Mouse (Mus musculus) lung, adult 2 months (tissue): ENCODE results near the gene Sez6. TPM values are rescaled to one million over a fixed set of nuclear protein-coding genes. Genes with fewer than 3 reads are reported as not detected.

Experiments
- DNase-seq: peaks from one replicate; pipeline ENCODE4 v3.0.0; 2022
- H3K4me1 ChIP-seq: fragments of 200-500 bp; 2 replicates; pipeline ENCODE4 v1.6.1; 2011; ENCODE audit warnings: low read length; ENCODE audit not compliant: control insufficient read depth, insufficient read depth
- H3K4me3 ChIP-seq: fragments of 200-500 bp; replicated peaks from 2 replicates; pipeline ENCODE3; 2011; ENCODE audit warnings: low read depth, mild to moderate bottlenecking, control low read depth, low read length; ENCODE audit errors: extremely low read depth
- CTCF ChIP-seq: fragments of 200-500 bp; IDR thresholded peaks from 2 replicates; pipeline ENCODE4 v1.5.1; 2011; ENCODE audit warnings: mild to moderate bottlenecking, low read length, control low read depth; ENCODE audit not compliant: insufficient read depth
- POLR2A ChIP-seq: fragments of 200-500 bp; IDR thresholded peaks from 2 replicates; pipeline ENCODE4 v1.6.1; 2011; ENCODE audit warnings: low read depth, mild to moderate bottlenecking, control low read depth, low read length, borderline replicate concordance; ENCODE audit errors: extremely low read depth
- WGBS: fragments of 180-500 bp; shearing (Covaris S2); methylation state at CpG from one replicate; pipeline ENCODE4 v1.1.7; 2018; 5-methylcytosine and 5-hydroxymethylcytosine counted together
- polyA plus RNA-seq: library from polyadenylated mRNA; depleted of rRNA; stranded (reverse); fragments of >200 nt; gene quantifications from 2 replicates; pipeline ENCODE4 v1.2.3, GENCODE M21; 2012

Sez6 gene
- polyA plus RNA-seq, 1 experiment, result 0.19 TPM

DNA sequence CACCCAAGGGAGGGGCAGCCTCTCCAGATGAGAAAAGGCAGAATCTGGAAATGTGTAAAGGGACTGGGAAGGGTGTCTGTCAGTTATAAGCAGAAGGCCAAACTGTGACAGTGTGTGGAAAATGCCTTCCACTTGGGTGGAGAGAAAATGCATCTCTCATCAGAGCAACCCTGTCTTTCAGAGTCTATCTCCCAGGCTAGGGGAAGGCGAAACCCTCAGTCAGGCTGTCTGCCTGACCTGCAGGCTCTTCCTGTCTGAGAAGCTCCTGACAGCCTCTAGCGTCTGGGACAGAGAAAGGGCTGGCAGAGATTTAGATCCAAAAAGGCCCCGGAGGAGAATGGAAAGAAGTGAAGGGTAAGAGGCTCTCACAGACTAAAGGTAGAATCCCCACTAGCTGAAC is 26.8 kb upstream of the Sez6 start:
- Histone ChIP-seq H3K4me1 (peaks cover 4% of the 10 kb centered on the region; the same call in 1 of the 2 replicates), H3K4me3 (no peak overlapping the region)
- TF ChIP-seq POLR2A, result no peak
- no peak for TF ChIP-seq CTCF
- no peak for DNase-seq
- 29% methylated on average over 3 of the region's 3 CpGs for WGBS

DNA sequence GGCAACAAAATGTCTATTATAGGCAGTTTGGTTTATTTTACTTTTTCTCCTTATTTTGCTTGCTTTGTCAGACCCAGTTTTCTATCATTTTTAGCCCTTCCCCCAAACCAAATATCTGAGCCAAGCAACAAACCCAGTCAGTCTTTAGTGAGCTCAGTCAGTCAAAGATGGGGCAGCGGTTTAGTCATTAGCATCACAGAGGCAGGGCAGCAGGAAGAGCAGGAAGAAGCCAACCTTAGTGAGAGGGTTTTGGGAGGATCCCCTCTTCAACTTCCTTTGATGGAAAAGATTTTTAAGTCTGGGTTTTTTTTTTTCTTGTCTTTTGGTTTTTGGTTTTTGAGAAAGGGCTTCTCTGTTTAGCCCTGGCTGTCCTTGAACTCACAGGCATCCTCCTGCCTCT is 25.9 kb upstream of the Sez6 start:
- no peak overlapping the region for H3K4me3 ChIP-seq
- 60% methylated on average over 1 of the region's 1 CpGs for WGBS
- H3K4me1 ChIP-seq, result peaks cover 4% of the 10 kb centered on the region; the same call in 1 of the 2 replicates
- no peak for DNase-seq
- no peak for TF ChIP-seq POLR2A
- no peak for TF ChIP-seq CTCF

DNA sequence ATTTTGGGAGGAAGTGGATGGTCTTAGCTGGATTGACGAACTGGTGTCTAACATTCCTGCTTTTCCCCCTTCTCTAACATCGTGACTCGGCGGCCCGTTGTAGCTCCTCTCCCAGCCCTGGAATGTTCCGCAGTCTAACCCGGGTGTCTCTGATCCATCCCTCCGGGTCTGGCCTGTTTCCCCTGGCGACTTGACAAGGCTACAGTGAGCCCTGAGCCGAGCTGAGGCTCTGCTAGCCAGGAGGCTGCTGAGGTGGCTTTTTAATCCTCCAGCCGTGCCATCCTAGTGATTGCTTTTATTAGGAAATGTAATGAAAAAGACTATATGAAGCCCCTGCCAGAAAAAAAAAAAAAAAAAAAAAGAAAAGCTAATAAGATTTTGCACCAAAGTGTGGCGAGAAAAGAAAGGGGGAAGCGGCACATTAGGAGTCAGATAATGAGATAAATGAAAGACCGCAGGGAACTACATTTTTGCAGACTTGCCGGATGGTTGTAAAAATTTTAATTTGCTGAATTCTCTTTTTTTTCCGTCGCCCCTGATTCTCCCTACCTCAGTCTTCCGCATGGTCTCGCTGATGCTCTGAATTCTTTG is 24.4 kb upstream of the Sez6 start:
- 45% methylated on average over 19 of the region's 19 CpGs for WGBS
- no peak for DNase-seq
- TF ChIP-seq CTCF (no peak), POLR2A (no peak)

DNA sequence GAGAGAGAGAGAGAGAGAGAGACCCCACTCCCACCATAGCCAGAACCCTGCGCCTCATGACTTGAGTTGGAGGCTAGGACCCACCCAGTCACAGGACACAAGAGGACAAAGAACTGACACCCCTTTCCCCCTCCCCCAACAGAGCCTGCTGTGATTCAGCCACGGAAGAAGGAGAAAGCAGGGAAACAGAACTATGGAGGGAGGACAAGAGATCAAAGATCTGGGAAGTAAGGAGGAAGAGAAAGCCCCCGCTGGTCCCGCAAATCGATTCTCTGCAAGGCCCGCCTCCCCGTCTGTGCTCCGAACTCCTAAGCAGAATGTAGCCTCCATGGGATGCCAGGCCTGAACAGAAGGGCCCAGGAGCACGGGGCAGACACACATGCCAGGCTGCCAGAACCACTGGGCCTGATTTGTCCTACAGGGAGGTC is 23.8 kb upstream of the Sez6 start:
- Histone ChIP-seq H3K4me3 (no peak overlapping the region), H3K4me1 (no peaks in the 10 kb centered on the region; the same call in 1 of the 2 replicates)
- DNase-seq, result no peak
- TF ChIP-seq POLR2A, result no peak
- TF ChIP-seq CTCF, result no peak
- 28% methylated on average over 9 of the region's 9 CpGs for WGBS

More for the DNA sequence above, 24.4 kb upstream of the Sez6 start:
- Histone ChIP-seq H3K4me3 (no peak overlapping the region), H3K4me1 (peaks cover 2% of the 10 kb centered on the region; the same call in 1 of the 2 replicates)

DNA sequence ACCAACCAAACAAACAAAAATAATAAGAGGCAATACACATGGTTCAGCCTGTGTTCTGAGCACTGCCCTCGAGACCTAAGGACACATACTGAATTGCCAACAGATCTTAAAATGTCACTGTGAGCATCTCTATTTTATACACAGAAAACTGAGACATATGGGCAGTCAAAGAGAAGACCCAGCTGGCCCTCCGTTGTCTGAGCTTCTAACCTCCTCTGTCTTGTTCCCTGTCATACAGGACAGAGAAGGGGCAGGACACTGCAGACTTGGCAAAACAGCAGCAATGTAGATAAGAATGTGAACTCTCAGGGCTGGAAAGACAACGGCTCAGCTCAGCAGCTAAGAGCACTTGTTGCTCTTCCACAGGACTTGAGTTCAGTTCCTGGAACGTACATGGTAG is 22.1 kb upstream of the Sez6 start:
- TF ChIP-seq CTCF (no peak), POLR2A (no peak)
- Histone ChIP-seq H3K4me3 (no peak overlapping the region), H3K4me1 (no peaks in the 10 kb centered on the region)
- DNase-seq, result no peak
- WGBS, result 32% methylated on average over 4 of the region's 4 CpGs

DNA sequence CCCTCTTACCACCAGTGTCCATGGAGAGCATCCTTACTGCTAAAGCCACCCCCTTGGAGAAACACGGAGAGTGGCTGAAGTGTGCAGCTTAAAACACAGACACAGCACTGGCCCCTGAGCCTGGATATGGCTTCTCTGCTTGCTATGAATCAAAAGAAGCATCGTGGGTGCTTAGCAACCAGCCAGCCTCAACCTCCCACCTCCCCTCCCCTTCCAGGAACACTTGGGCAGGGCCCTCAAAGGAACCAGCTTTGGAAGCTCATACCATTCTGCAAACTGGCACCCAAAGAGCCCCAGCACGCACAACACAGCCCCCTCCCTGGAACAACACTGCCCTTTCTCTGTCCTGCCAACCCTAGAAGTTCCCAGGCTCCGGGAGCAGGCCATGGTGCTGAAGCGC is 21.2 kb upstream of the Sez6 start:
- Histone ChIP-seq H3K4me3 (no peak overlapping the region), H3K4me1 (no peaks in the 10 kb centered on the region)
- TF ChIP-seq POLR2A (no peak), CTCF (no peak)
- 36% methylated on average over 5 of the region's 5 CpGs for WGBS
- no peak for DNase-seq

DNA sequence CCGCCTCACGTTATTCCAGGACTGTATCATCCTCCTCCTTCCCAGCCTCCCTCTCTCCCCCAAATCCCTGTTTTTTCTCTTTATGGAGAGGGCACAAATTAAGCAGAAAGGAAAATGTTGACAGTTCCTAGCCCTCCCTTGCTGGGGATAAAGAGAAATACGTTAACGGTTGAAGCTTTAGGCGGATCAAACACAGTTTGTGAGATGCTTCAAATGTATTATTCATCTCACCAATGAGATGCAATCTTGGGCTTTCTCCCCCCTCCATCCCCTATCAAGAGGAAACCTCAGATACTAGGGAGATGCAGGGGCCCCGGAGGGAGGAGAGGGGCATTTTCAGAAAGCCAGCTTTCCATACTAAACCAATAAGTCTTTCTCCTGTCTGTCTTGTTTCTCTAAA is 20.8 kb upstream of the Sez6 start:
- WGBS, result 32% methylated on average over 6 of the region's 6 CpGs

DNA sequence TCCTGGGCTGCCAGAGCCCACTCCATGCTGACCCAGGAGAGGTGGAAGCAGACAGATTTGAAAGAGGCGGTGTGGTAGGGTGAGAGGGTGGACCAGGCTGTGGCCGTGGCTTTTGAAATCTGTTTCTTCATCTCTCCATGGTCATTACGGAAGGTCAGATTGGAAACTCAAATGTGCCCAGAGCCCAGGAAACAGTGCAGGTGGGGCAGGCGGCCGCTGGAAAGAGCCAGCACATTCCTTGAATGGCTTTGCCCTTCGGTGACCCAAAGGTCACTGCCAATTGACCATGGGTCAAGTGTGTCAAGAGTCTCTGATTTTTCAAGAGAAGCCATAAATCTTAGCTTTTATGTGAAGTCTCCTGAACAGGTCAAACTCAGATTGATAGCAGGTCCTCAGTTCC is 17.1 kb upstream of the Sez6 start:
- H3K4me1 ChIP-seq, result no peaks in the 10 kb centered on the region
- no peak for TF ChIP-seq POLR2A
- TF ChIP-seq CTCF, result no peak
- DNase-seq, result no peak
- 62% methylated on average over 6 of the region's 6 CpGs for WGBS
- no peak overlapping the region for H3K4me3 ChIP-seq

More for the DNA sequence above, 20.8 kb upstream of the Sez6 start:
- no peak for DNase-seq
- no peak overlapping the region for H3K4me3 ChIP-seq
- no peaks in the 10 kb centered on the region for H3K4me1 ChIP-seq
- TF ChIP-seq POLR2A (no peak), CTCF (no peak)

DNA sequence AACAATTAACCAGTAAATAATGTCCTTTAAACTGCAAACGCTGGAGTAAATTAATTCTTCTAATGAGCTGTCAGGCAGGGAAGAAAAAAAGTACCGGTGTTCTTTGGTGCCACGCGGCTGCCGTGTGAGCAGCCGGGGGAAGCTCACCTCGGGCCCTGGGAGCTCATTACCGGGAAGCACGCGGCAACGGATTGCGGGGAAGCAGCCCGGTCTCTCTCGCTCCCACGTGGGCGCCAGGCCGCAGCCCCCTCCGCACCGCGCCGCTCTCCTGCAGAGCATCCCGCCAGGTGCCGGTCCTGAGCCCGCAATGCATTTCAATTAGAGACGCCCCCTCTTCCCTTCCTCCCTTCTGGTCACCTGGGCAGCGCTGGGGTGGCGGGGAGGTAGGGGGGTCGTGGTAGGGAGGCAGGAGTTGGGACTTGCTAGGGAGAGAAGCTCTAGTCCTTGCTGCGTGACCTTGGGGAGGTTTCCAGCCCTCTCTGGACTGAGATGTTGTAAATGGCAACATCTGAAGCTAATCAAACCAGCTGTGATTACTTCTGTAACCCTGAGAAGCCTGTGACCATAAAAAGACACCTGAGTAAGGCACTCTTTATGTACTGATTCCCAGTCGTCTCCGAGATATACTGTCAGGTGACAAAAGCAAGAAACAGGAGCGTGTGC is 15.9 kb upstream of the Sez6 start:
- H3K4me3 ChIP-seq, result no peak overlapping the region
- WGBS, result 8% methylated on average over 32 of the region's 32 CpGs
- TF ChIP-seq POLR2A, result no peak
- TF ChIP-seq CTCF, result no peak
- DNase-seq, result no peak
- H3K4me1 ChIP-seq, result no peaks in the 10 kb centered on the region

DNA sequence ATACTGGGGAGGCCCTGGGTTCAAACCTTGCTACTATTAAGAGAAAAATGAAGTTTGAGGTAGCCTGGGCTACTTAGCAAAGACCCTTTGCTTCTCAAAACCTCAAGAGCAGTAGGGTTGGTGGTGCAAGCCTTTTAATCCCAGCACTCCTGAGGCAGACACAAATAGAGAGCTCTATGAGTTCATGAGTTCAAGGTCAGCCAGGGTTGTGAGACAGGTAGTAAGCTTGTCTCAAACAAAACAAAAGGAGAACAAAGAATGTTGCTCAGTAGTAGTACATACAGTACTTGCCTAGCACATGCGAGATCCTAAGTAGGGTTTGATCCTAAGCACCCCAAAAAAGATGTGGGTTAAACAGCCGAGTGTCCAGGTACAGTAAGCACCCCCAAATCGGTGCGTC is 13.9 kb upstream of the Sez6 start:
- 69% methylated on average over 4 of the region's 4 CpGs for whole genome bisulfite sequencing

DNA sequence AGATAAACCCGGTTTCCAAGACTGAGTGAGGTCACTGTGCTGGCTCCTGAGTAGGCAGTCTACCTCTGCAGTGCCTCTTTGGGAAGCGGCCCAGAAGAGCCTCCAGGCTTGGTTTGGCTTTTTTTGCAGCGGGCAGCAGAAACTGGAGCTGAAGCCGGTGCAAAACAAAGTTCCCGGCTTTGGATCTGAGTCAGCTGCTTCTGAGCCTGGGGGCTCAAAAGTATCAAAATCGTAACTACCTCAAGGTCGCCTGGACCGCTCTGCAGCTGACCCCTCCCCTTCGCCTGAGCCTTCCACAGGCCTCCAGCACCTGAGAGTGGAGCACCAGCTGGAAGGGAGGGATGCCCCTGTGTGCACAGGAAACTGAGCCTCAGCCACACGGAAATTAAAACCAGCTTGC is 13.4 kb upstream of the Sez6 start:
- DNase-seq, result no peak
- H3K4me3 ChIP-seq, result no peak overlapping the region
- TF ChIP-seq CTCF (no peak), POLR2A (no peak)
- H3K4me1 ChIP-seq, result no peaks in the 10 kb centered on the region
- WGBS, result 45% methylated on average over 10 of the region's 10 CpGs

More for the DNA sequence above, 13.9 kb upstream of the Sez6 start:
- H3K4me3 ChIP-seq, result no peak overlapping the region
- no peak for DNase-seq
- no peaks in the 10 kb centered on the region for H3K4me1 ChIP-seq
- TF ChIP-seq POLR2A (no peak), CTCF (no peak)
